Mouse (Mus musculus) gonadal fat pad, adult 2 months (tissue): ENCODE data around the gene Myl12a. TPM values are rescaled to one million over a fixed set of nuclear protein-coding genes. Genes with fewer than 3 reads are reported as not detected.

Source experiments
- DNase-seq: peaks from one replicate; pipeline ENCODE4 v3.0.0-alpha.2; 2012; ENCODE audit warnings: low read depth
- polyA plus RNA-seq: library from polyadenylated mRNA; depleted of rRNA; stranded (reverse); fragments of >200 nt; gene quantifications from 2 replicates; pipeline ENCODE4 v1.2.3, GENCODE M21; 2012

The Myl12a gene
- polyA plus RNA-seq, 1 experiment: 237 TPM

DNA sequence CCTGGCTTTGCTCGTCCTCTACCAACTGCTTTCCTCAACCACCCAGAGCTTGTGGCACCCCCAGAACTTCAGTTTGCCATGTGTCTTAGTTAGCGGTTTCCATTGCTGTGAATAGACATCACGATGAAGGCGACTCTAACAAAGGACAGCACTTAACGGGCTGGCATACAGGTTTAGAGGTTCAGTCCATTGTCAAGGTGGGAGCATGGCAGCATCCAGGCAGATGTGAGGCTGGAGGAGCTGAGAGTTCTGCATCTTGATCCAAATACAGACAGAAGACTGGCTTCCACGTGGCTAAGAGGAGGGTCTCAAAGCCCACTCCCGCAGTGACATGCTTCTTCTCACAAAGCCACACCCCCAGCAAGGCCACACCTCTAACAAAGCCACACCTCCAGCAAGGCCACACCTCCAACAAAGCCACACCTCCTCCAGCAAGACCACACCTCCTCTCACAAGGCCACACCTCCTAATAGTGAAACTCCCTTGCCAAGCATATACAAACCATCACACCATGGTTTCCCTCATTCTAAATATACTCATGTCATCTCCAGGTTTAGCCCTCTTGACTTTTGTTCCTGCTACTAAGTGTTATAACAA, 8.1 kb upstream of the Myl12a start:
- no peak for DNase-seq

DNA sequence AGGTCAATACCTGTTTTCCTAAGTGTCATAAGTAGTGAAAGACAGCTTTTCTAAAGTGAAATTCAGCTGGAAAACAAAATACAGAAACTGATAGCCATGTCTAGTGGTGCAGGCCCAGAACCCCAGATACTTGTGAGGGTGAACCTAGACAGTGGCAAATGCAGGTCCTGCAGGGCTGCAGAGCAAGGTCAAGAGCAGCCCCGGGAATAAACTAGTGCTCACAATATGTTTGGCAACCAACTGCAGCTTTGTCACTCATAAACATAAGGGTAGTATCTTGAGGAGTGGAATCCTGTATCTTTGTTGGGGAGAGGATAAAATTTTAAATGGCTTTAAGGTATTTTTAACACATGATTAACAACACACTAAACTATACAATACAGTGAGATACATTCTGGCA, 7.1 kb upstream of the Myl12a start:
- DNase-seq: no peak

DNA sequence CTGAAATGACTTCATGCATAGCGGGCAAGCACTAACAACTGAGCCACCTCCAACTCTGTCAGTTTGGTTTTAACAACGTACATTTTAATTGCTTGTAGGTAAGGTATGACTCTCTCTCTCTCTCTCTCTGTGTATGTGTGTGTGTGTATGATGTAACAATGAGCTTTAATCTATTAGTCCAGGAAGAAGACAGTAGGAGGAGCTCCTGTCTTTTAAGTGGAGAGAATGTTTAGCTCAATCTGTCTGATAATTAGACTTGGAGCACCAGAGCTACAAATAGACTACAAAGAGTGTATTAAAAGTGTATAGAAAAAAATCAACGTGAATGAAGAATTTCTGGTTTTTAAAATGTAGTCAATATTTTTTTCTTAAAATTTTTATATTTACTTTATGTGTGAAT, 6.0 kb upstream of the Myl12a start:
- DNase-seq: no peak

DNA sequence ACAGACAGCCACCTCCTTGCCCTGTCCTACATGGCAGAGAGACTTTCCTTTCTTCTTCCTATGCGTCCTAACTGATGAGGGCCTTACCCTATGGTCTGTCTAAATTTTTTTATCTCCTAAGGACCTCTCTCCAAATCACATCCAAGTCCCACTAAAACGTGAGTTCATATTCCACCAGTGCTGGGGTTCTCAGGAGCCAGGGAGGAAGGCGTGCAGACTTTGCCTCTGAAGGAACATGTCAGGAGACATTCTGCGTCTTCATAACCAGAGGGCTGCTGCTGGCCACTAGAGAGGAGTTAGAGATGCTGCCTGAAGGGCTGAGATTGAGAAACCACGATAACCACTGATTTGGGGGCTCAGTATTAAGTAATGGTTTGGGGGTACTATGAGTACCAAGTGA, 4.3 kb upstream of the Myl12a start:
- no peak for DNase-seq

DNA sequence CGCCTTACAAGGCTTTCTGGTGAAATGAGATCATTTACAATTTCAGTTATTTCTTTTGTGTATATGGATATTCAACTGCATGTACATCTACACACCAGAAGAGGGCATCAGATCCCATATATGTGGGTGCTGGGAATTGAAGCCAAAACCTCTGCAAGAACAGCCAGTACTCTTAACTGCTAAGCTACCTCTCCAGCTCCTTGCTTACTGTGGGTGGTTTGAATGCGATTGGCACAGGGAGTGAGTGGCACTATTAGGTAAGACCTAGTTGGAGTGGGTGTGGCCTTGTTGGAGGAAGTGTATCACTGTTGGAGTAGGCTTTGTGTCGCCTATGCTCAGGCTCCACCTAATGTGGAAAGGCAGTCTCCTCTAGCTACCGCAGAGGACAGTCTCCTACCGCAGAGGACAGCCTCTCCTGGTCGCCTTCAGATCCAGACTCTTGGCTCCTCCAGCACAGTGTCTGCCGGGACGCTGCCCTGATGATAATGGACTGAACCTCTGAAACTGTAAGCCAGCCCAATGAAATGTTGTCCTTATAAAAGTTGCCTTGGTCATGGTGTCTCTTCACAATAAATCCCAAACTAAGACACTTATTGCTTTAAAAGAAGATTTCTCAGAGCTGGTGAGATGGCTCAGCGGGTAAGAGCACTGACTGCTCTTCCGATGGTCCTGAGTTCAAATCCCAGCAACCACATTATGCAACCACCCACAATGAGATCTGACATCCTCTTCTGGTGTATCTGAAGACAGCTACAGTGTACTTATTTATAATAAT, 1.7 kb upstream of the Myl12a start:
- DNase-seq: peak; percentile 95

DNA sequence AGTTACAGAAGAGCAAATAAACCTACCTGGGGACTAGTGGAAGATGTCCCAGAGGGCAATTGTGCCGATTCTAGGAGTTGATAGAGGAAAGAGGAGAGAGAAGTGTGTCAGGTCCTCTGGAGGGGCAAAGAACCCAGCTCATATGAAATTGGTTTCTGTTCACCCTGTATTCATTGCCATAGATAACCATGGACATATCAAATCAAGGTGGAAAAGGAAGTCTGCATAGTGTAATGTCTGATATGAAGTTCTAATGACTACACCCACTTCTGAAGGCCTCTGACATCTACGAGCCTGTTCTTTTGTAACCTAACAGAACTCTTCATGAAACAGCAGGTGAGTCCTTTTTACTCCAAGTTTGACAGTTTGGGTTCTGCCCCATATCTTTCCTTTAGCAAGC, 1.0 kb upstream of the Myl12a start:
- DNase-seq: no peak

DNA sequence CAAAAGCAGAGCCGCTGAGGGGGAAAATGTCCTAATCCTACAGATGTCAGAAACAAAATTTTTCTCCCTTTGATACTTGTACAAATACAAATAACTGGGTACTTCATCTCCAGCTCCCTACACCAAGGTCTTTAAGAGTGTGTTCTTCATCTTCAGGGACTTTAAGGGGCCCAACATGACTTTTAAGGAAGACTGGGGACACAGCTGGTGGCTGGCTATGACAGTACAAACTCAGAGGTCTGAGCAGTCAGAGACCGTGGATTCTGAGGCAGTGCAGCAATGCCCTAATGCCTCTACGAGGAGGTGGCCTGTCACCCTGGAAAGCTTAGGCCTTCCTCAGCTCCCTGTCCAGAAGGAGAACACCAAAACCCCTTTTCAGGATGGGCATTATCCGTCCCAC, 434 bp upstream of the Myl12a start:
- no peak for DNase-seq

DNA sequence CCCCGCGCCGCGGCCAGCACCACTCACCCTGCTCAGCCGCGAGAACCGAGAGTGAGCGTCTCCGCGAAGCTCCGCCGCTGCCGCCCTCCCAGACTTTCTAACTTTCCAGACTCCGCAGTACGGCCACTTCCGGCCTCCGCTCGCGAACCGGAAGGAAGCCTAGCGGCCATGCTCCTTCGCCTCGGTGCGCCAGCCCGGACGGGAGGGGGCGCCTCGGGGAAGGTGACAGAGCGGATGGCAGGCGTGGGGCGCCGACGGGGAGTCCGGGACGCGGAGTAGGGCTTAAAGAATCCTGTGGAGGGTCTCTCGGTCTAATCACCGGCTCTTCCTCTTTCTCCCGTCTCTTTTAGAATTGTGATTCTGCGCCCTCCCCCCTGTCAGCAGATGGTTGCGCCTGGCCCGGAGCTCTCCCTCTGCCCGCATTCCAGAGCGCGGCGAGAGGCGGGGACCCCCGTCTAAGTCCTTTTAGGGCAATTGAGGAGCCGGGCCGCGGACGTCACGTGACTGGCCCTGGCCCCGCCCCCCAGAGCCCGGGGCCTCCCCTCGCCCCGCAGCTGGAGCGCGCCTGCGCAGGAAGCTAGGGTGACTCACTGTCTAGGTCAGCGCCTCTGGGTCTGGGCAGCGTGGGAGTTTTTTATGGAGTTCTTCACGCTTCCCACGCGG, 466 bp downstream of the Myl12a start, which contains the start of gene Myom1:
Myom1 (plus strand) TSS at position 553 of the 663 bp plus-strand sequence.
- peak; percentile 74 for DNase-seq

DNA sequence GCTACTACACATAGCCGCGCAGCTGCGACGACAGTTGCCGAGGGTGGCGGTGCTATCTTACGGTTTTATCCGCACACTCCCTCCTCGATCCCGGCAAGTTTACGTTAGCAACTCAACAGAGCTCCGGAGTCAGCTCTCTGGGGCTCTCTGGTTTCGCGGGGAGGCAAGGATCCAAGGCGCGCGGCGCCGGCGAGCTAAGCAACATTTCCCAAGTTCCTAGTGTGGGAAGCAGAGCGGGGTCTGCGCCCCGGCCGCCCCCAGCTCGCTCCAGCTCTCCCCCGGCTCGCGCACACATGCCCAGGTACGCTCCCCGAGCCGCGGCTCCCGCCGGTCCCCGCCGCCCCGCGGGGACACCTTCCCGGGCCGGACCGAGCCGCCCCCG, 988 bp downstream of the Myl12a start:
- no peak for DNase-seq

DNA sequence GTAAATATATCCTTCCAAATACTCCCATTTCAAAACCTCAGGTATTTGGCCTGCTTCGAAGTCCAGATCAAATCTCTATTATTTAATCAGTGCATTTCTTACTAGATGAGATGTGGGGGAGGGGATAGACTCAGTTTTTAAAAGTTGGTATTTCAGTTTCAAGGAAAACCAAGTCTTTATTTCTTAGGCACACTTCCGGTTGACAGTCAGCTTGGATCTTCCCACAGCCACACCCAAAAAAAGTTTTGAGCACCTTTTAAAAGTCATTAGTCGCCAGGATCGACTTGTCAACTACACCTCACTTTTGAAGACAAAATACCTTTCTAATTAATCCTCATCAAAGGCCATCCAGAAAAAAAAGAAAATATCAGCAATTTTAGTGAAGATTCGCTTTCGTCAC, 1.6 kb downstream of the Myl12a start:
- no peak for DNase-seq

DNA sequence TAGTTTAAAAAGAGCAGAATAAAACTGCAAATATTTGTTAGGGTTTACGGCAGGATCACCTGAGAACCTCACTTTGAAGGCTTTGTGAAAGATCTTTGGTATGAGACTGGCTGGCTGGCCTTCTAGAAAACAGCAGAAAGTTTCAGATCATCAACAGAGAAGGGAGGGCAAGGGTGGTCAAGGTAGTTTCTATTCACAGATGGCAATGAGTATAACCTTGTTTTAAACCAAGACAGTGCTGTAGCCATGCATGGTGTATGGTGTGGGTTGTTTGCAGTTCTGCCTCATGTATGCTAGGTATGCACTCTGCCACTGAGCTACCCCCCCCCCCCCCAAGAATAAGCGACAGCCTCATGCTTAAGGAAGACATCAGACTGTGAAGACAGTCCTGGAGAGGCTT, 2.4 kb downstream of the Myl12a start:
- DNase-seq: no peak

DNA sequence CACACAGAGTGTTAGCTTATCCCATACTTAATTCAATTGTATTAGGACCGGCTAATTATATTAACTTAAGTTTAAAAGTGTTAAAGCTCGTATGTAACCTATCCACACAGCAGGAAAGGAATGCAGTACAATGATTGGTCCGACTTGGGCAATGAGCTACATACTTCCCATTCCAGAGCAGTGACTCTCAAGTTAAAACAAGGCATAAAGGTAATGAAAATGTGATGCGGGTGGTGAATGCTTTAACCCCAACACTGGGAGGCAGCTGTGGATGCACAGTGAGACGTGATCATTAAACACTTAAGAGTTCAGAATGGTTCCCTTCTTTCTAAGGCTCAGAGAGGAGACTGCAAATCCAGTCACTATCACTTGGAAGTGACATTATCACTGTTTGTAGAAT, 3.5 kb downstream of the Myl12a start:
- no peak for DNase-seq

DNA sequence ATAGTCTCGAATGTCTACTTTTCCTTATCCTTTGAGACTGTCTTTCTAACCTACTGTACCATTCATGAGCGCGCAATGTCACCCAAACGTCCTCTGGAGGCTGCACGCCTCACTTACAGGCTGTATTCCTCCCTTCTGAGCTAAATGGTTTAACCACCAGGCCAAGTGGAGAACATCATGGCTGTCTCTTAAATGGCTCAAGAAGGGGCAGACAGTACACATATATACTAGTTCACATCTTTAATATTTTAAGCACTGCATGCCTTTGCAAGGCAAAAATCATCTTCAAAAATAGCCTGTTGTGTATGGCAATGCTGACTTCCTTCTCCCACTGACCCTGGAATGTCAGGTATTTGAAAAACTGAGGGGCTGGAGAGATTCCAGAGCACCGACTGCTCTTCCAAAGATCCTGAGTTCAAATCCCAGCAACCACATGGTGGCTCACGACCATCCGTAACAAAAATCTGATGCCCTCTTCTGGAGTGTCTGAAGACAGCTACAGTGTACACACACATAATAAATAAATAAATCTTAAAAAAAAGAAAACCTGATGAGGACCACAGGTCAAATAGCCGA, 4.2 kb downstream of the Myl12a start:
- no peak for DNase-seq

DNA sequence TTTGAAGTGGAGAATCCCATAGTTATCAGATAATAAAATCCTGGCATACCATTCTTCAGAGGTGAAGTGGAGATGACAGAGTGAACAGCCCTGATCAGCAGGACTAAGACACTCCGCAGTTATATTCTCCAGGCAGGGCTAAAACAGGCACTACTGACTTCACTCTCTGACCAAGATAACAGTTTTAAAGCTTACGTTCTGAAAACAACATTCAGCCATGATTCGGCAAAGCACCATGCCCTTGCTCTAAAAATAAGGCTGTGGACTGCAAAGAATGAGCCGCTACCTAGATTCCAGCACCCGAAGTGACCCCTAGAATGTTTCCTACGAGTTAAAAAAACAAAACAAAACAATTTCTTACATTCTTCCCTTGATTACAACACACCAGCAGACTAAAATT, 4.8 kb downstream of the Myl12a start:
- DNase-seq: no peak

DNA sequence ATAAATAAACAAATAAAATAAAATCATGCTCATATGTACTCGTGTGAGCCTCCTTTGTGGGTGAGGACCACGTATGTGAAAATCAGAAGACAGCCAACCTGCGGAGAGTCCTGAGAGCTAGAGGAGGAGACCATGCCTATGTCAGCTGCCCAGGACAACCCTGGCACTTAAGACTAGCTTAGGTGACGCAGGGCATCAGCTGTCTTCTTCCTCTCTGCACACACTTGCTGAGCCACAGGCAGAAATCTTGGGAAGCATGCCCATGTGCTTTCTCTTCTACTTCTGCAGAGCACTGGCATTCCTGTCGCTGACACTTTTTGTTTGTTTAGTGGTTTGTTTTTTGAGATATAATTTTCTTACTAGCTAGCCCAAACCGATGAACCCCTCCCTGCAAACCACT, 7.1 kb downstream of the Myl12a start:
- DNase-seq: no peak

DNA sequence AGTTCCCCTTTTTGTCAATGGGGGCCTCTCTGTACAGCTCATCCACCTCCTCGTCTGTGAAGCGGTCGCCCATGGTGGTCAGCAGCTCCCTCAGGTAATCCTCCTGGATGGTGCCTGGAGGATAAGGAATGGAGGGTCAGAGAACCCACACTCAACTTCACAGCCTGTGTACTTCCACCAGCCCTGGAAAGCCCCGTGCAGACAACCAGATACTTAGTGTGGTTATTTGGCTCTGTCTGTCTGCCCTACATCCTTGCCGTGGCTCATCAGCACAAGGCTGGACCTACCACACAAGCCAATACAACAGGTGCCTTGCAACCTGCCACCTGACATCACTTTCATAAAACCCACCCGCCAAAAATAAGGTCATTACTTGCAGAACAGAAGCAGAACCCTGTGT, 8.0 kb downstream of the Myl12a start:
- no peak for DNase-seq

DNA sequence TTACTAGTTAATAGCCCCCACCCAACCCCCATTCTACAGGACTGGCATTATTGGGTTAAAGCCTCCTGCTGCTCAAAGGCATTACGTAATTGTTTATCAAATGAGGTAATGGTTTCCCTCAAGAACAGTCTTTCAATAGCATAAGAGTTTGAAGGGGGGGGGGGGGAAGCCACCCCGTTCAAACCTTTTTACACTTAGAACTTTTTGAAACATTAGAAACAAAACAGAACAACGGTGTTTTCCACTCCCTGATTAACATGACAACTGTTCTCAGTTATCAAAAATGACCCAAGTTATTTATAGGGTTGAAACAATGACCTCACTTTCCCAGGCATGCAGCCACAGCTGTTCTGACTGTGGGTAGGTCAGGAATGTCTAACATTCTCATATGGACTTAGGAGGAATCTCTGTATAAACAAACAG, 9.3 kb downstream of the Myl12a start:
- no peak for DNase-seq

DNA sequence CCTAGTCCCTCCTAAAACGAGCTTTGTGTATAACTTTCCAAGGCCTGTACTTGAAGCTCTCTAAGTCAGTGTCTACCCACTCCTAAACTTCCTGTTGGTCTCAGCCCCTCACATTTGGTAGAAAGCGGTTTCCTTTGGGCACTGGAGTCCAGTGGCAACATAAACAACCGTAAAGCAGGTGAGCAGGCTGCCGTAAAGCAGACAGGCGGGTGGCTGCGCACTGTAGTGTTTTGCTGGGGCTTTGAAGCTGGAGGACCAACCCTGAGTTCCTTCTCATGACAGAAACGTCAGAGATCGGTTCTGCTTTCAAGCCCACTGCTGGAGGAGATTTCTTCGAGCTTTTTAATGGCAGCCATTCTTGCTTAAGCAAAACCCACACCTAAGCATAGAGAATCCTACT, 10.0 kb downstream of the Myl12a start:
- DNase-seq: no peak

DNA sequence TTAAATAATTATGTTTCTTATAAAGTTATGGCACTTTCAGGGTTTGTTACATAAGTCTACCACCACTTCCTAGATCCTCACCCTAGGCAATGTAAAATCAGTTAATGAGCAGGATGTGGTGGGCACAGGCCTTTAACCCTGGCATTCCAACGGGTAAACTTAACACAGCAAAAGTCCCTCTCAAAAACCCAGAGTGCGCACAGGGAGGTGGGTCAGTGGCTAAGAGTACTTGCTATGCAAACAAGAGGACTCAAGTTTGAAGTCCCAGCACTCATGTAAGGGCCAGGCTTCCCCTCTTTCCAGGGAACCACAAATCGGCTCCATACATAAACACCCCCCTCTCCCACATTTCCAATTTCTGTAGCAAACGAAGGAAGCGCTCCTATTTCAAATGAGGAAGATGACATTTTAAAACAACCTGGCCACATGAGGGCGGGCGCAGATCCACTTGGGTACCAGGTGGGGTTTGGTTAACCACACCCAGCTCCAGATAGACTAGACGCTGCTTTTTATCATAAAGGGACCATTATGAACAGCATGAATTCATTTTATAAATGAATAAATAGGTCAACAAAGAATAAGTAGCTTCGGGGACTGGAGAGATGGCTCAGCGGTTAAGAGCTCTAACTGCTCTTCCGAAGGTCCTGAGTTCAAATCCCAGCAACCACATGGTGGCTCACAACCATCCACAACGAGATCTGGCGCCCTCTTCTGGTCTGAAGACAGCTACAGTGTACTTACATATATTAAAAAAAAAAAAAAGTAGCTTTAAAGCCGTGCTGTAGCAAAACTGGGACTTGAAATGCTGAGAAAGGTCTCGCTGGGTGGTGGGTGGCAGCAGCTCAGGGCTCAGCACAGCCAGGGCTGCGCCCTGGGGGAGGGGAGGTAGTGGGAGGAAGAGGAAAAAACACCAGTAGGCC, 10.7 kb downstream of the Myl12a start:
- no peak for DNase-seq

DNA sequence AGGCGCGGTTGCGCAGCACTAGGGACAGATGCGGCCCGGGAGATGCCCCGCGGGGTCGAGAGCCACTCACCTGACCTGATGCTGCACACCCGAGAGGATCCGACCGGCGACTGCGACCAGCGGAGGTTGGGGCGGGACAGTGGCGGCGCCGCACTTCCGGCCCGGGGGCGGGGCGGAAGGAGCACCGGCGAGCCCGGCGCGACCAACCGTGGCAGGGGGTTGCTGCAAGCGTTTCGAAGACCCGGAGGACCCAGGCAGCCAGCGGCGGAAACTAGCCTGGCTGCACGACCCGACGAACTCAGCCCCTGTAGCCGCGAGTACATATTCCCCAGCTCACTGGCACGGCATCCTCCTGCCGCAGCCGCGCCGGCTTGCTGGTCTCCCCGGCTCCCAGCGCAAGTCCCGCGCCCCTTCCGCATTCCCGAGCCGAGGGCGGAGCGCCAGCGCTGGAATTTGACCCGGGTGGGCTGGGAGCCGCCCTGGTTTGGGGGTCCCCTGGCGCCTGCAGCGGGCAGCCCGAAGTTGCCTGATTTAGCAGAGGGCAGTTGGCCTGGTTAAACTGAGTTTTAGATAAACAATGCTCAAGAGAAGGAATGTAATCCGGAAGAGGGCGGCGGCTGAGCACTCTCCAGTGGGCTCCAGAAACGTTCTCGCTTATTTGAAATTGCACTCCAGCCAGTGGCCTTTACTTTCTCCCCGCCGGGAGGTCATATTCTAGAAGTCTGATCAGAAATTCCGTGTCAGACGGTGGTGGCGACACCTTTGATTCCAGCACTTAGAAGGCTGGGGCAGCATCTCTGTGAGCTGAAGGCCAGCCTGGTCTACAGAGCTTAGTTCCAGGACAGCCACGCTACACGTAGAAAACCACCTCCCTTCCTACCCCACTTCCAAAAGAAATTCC, 12.0 kb downstream of the Myl12a start:
- no peak for DNase-seq

DNA sequence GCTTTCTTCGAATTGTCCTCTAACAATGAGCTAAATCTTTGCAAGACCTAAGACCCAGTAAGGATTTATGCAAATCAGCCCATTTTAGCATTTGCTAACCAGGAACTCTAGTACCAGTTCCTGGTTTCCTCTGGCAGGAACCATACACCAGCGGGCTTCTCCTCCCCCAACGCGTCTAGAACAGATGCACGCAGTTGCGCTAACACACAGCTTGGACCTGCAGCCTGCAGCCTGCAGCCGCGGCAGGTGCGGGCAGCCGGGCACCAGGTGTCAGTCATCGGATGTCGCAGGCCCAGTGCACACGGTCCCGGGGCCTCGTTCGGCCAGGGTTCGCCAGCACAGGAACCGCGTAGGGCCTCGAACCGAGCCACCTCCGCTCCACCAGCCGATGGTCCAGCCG, 12.7 kb downstream of the Myl12a start:
- DNase-seq: no peak
